Mouse (Mus musculus) ES-Bruce4 (cell line): ENCODE results near the gene Ccdc9. TPM values are rescaled to one million over a fixed set of nuclear protein-coding genes. Genes with fewer than 3 reads are reported as not detected.

Experiments
- H3K27ac ChIP-seq: 2 replicates; pipeline ENCODE4 v1.5.1; 2012; ENCODE audit warnings: low read length, inconsistent platforms; ENCODE audit not compliant: insufficient read depth
- H3K27me3 ChIP-seq: 2 replicates; pipeline ENCODE4 v1.6.1; 2012; ENCODE audit warnings: mild to moderate bottlenecking, low read length, inconsistent platforms; ENCODE audit not compliant: control insufficient read depth, poor library complexity, insufficient read depth, severe bottlenecking
- H3K36me3 ChIP-seq: 2 replicates; pipeline ENCODE4 v1.6.1; 2012; ENCODE audit warnings: inconsistent platforms, mild to moderate bottlenecking, low read length, moderate library complexity; ENCODE audit not compliant: control insufficient read depth, poor library complexity, insufficient read depth, severe bottlenecking
- H3K4me1 ChIP-seq: one replicate; pipeline ENCODE4 v1.8.1; 2011; ENCODE audit warnings: low read length; ENCODE audit not compliant: control insufficient read depth, insufficient read depth
- H3K4me3 ChIP-seq: 2 replicates; pipeline ENCODE4 v1.5.1; 2011; ENCODE audit warnings: low read depth, mild to moderate bottlenecking, low read length
- H3K9ac ChIP-seq: 2 replicates; pipeline ENCODE4 v1.6.1; 2012; ENCODE audit warnings: low read depth, mild to moderate bottlenecking, inconsistent platforms; ENCODE audit not compliant: poor library complexity, severe bottlenecking
- H3K9me3 ChIP-seq: replicated peaks from 2 replicates; pipeline ENCODE4 v1.6.1; 2012; ENCODE audit warnings: mild to moderate bottlenecking, low read length, inconsistent platforms; ENCODE audit not compliant: control insufficient read depth, poor library complexity, insufficient read depth, severe bottlenecking
- CTCF ChIP-seq: IDR thresholded peaks from one replicate; pipeline ENCODE4 v1.8.1; 2011; ENCODE audit warnings: low read depth, low read length
- EP300 ChIP-seq: IDR thresholded peaks from 2 replicates; pipeline ENCODE4 v1.6.1; 2011; ENCODE audit warnings: low read depth, low read length; ENCODE audit not compliant: insufficient read depth
- POLR2A ChIP-seq: IDR thresholded peaks from one replicate; pipeline ENCODE4 v1.8.1; 2011; ENCODE audit warnings: low read length; ENCODE audit not compliant: insufficient read depth
- polyA plus RNA-seq: library from polyadenylated mRNA; stranded (reverse); fragments of >200 nt; gene quantifications from 2 replicates; pipeline ENCODE4 v1.2.4, GENCODE M21; 2011; ENCODE audit warnings: low read depth; ENCODE audit not compliant: missing spikeins, insufficient read depth, insufficient read length

The Ccdc9 gene
- polyA plus RNA-seq, 1 experiment, result 86.6 TPM

DNA sequence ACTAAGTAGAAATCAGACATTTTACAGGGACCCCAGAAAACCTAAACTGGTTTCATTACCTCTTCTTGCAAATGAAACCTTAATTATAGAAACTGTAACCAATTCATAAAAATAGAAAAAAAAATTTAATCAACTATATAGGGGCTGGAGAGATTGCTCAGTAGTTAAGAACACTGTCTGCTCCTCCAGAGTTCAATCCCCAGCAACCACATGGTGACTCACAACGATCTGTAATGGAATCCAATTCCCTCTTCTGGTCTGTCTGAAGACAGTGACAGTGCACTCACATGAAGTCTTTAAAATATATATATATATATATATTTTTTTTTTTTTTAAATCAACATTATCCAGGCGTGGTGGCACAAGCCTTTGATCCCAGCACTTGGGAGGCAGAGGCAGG is 421 bp upstream of the Ccdc9 start:
- H3K27ac ChIP-seq, result peak overlapping the region; percentile 37

GRCm38 (mm10) chr7:16285450-16286025 is 1.1 kb downstream of the Ccdc9 start:
- Histone ChIP-seq H3K4me1 (peaks cover 2% of the 10 kb centered on the region), H3K9ac (peak overlapping the region; percentile 12; the same call in 1 of the 2 replicates), H3K27me3 (no peaks in the 10 kb centered on the region), H3K27ac (peak overlapping the region; percentile 44), H3K4me3 (peak overlapping the region; percentile 85), H3K36me3 (peaks cover 14% of the 10 kb centered on the region), H3K9me3 (no peaks in the 10 kb centered on the region)
- TF ChIP-seq POLR2A (no peak), EP300 (no peak), CTCF (no peak)

More for the DNA sequence above, 421 bp upstream of the Ccdc9 start:
- Histone ChIP-seq H3K9me3 (no peaks in the 10 kb centered on the region), H3K4me1 (peaks cover 2% of the 10 kb centered on the region), H3K4me3 (peak overlapping the region; percentile 81), H3K9ac (peak overlapping the region; percentile 90), H3K36me3 (peaks cover 12% of the 10 kb centered on the region), H3K27me3 (no peaks in the 10 kb centered on the region)
- TF ChIP-seq CTCF (no peak), POLR2A (no peak), EP300 (no peak)

DNA sequence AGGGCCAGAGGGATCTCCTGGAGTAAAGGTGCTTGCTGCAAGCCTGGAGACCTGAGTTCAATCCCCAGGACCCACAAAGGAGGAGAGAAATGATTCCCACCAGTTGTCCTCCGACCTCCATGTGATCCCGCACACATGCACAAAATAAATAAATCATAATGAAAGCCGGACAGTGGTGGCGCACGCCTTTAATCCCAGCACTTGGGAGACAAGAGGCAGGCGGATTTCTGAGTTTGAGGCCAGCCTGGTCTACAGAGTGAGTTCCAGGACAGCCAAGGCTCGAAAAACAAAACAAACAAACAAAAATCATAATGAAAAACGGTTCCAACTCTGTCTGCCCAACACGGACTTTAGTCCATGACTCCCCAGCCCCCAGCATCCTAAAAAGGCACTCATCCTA is 1.7 kb downstream of the Ccdc9 start:
- Histone ChIP-seq H3K27ac (no peak overlapping the region), H3K4me1 (peaks cover 2% of the 10 kb centered on the region)

GRCm38 (mm10) chr7:16284001-16284400 is 2.6 kb downstream of the Ccdc9 start:
- Histone ChIP-seq H3K9me3 (no peaks in the 10 kb centered on the region), H3K36me3 (peaks cover 14% of the 10 kb centered on the region), H3K27me3 (no peaks in the 10 kb centered on the region), H3K9ac (no peak overlapping the region), H3K27ac (no peak overlapping the region), H3K4me1 (peaks cover 2% of the 10 kb centered on the region), H3K4me3 (no peak overlapping the region)
- TF ChIP-seq POLR2A, result no peak
- no peak for TF ChIP-seq CTCF
- TF ChIP-seq EP300, result no peak

More for the DNA sequence above, 1.7 kb downstream of the Ccdc9 start:
- Histone ChIP-seq H3K36me3 (peaks cover 14% of the 10 kb centered on the region), H3K27me3 (no peaks in the 10 kb centered on the region), H3K4me3 (peak overlapping the region; percentile 55), H3K9me3 (no peaks in the 10 kb centered on the region), H3K9ac (0 out of 2 replicates have a peak overlapping the region, but pooled peaks have one; percentile 14)
- TF ChIP-seq POLR2A (no peak), EP300 (no peak), CTCF (no peak)

GRCm38 (mm10) chr7:16282334-16282733 is 4.3 kb downstream of the Ccdc9 start:
- H3K36me3 ChIP-seq, result peaks cover 14% of the 10 kb centered on the region
- no peaks in the 10 kb centered on the region for H3K9me3 ChIP-seq
- H3K4me1 ChIP-seq, result peaks cover 2% of the 10 kb centered on the region
- H3K9ac ChIP-seq, result no peak overlapping the region
- H3K27ac ChIP-seq, result no peak overlapping the region
- no peaks in the 10 kb centered on the region for H3K27me3 ChIP-seq
- no peak overlapping the region for H3K4me3 ChIP-seq
- TF ChIP-seq POLR2A (no peak), CTCF (no peak), EP300 (no peak)

GRCm38 (mm10) chr7:16280721-16281120 is 5.9 kb downstream of the Ccdc9 start:
- H3K9ac ChIP-seq, result 0 out of 2 replicates have a peak overlapping the region, but pooled peaks have one; percentile 15
- no peak overlapping the region for H3K27ac ChIP-seq
- no peaks in the 10 kb centered on the region for H3K9me3 ChIP-seq
- H3K4me1 ChIP-seq, result peaks cover 2% of the 10 kb centered on the region
- H3K27me3 ChIP-seq, result no peaks in the 10 kb centered on the region
- peaks cover 17% of the 10 kb centered on the region for H3K36me3 ChIP-seq
- H3K4me3 ChIP-seq, result no peak overlapping the region
- TF ChIP-seq CTCF (no peak), EP300 (no peak), POLR2A (no peak)
